Mouse (Mus musculus) kidney, embryonic 16.5 days (tissue): ENCODE data around the gene Cygb. TPM values are rescaled to one million over a fixed set of nuclear protein-coding genes. Genes with fewer than 3 reads are reported as not detected.
A peak's percentile ranks its signal among the peaks of the same experiment; 100 is the strongest.

ENCODE experiments used
- ATAC-seq: fragments of 200-750 bp; cut with Nextera tagmentation; 2 replicates; pipeline ENCODE4 v1.8.0; 2017; ENCODE audit warnings: moderate TSS enrichment; ENCODE audit not compliant: low FRiP score, low TSS enrichment
- H3K27ac ChIP-seq: fragments of 300-500 bp; sonication (generic); 2 replicates; pipeline ENCODE4 v1.5.1; 2014; ENCODE audit warnings: low read length
- H3K27me3 ChIP-seq: fragments of 300-500 bp; sonication (generic); 2 replicates; pipeline ENCODE4 v1.6.1; 2014; ENCODE audit warnings: low read length, control low read depth, mixed read lengths; ENCODE audit not compliant: insufficient read depth
- H3K36me3 ChIP-seq: fragments of 300-500 bp; sonication (generic); 2 replicates; pipeline ENCODE4 v1.6.1; 2014; ENCODE audit warnings: low read length, control low read depth, mixed read lengths; ENCODE audit not compliant: insufficient read depth
- H3K4me1 ChIP-seq: fragments of 300-500 bp; sonication (generic); 2 replicates; pipeline ENCODE4 v1.6.1; 2014; ENCODE audit warnings: low read length, control low read depth, mixed read lengths; ENCODE audit not compliant: insufficient read depth
- H3K4me2 ChIP-seq: fragments of 300-500 bp; sonication (generic); replicated peaks from 2 replicates; pipeline ENCODE4 v1.6.1; 2014; ENCODE audit warnings: low read depth, low read length
- H3K4me3 ChIP-seq: fragments of 300-500 bp; sonication (generic); 2 replicates; pipeline ENCODE4 v1.5.1; 2014; ENCODE audit warnings: mild to moderate bottlenecking, low read length
- H3K9ac ChIP-seq: fragments of 300-500 bp; sonication (generic); replicated peaks from 2 replicates; pipeline ENCODE4 v1.6.1; 2014; ENCODE audit warnings: low read length
- H3K9me3 ChIP-seq: fragments of 300-500 bp; sonication (generic); 2 replicates; pipeline ENCODE4 v1.6.1; 2016; ENCODE audit warnings: low read length, control low read depth
- WGBS: fragments of 180-500 bp; shearing (Covaris S2); extraction: QIAGEN DNeasy Blood & Tissue Kit; methylation state at CpG from one replicate; pipeline ENCODE4 v1.1.7; 2014; 5-methylcytosine and 5-hydroxymethylcytosine counted together
- polyA plus RNA-seq: library from polyadenylated mRNA; unstranded; fragments of >200 nt; fragmentation: Nextera tagmentation; extraction: Ambion mirVana; gene quantifications from 2 replicates; pipeline ENCODE4 v1.2.1, GENCODE M21; 2015

Cygb gene
- polyA plus RNA-seq: 17.0 and 17.5 TPM in 2 replicates

GRCm38 (mm10) chr11:116654255-116654821 lies at the start of gene Cygb:
Gene Cygb, minus strand, starts transcription at chr11:116654313.
- H3K27ac ChIP-seq: no peak within 1 kb of the TSS
- H3K4me1 ChIP-seq: peaks cover 29% of the 10 kb centered on the region
- H3K4me3 ChIP-seq: peak within 1 kb of the TSS; percentile 60
- H3K36me3 ChIP-seq: no peaks in the 10 kb centered on the region
- peak within 1 kb of the TSS; percentile 68 for H3K9ac ChIP-seq
- 6% methylated on average over 28 of the region's 28 CpGs for WGBS
- no peaks in the 10 kb centered on the region for H3K9me3 ChIP-seq
- peaks cover 26% of the 10 kb centered on the region for H3K27me3 ChIP-seq
- ATAC-seq: no peak
- peak within 1 kb of the TSS; percentile 98 for H3K4me2 ChIP-seq

DNA sequence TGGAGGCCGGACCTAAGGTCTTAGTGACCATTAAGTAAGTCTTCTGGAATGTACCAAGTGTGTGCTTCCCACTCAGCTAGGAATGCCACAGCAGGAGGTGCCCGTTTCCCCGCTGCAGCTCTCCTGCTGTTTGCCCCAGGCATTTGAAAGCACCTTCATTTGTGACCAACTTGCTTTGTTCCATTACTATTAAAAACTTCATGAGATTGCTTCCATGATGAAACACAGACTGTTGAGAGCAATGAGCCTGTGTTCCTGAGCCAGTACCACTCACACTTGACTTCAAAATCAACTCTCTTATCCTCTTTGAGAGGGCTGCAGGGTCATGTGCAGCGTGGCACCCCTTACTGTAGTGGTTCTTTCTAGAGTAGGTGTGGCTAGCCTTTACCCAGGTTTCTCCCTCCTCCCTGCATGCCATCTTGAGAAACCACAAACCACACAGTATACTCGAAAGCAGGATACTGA lies 47.3 kb upstream of the Cygb start:
- 57% methylated on average over 5 of the region's 5 CpGs for WGBS
- ATAC-seq: no peak

GRCm38 (mm10) chr11:116697521-116697920 lies 43.4 kb upstream of the Cygb start:
- no peak overlapping the region for H3K4me3 ChIP-seq

More for the DNA sequence above, 47.3 kb upstream of the Cygb start:
- no peaks in the 10 kb centered on the region for H3K9me3 ChIP-seq
- no peak overlapping the region for H3K4me3 ChIP-seq
- H3K27ac ChIP-seq: peak overlapping the region; percentile 49; the same call in 1 of the 2 replicates
- H3K4me2 ChIP-seq: no peak overlapping the region
- no peaks in the 10 kb centered on the region for H3K4me1 ChIP-seq
- H3K27me3 ChIP-seq: no peaks in the 10 kb centered on the region
- no peak overlapping the region for H3K9ac ChIP-seq
- H3K36me3 ChIP-seq: no peaks in the 10 kb centered on the region

GRCm38 (mm10) chr11:116696426-116696825 lies 42.3 kb upstream of the Cygb start:
- 87% methylated on average over 4 of the region's 4 CpGs for WGBS
- Histone ChIP-seq H3K4me1 (peaks cover 10% of the 10 kb centered on the region), H3K4me2 (no peak overlapping the region), H3K27ac (no peak overlapping the region), H3K27me3 (peaks cover 17% of the 10 kb centered on the region), H3K9me3 (no peaks in the 10 kb centered on the region), H3K36me3 (no peaks in the 10 kb centered on the region), H3K4me3 (no peak overlapping the region), H3K9ac (no peak overlapping the region)
- no peak for ATAC-seq

More at GRCm38 (mm10) chr11:116697521-116697920, 43.4 kb upstream of the Cygb start:
- Histone ChIP-seq H3K36me3 (no peaks in the 10 kb centered on the region), H3K27me3 (peaks cover 17% of the 10 kb centered on the region), H3K27ac (no peak overlapping the region), H3K4me1 (peaks cover 10% of the 10 kb centered on the region), H3K4me2 (no peak overlapping the region), H3K9me3 (no peaks in the 10 kb centered on the region), H3K9ac (0 out of 2 replicates have a peak overlapping the region, but pooled peaks have one; percentile 17)
- 43% methylated on average over 9 of the region's 9 CpGs for WGBS
- ATAC-seq: no peak

GRCm38 (mm10) chr11:116695194-116695880 lies 41.2 kb upstream of the Cygb start:
- 30% methylated on average over 23 of the region's 23 CpGs for whole genome bisulfite sequencing
- Histone ChIP-seq H3K4me2 (peak overlapping the region; percentile 76), H3K36me3 (no peaks in the 10 kb centered on the region), H3K4me3 (0 out of 2 replicates have a peak overlapping the region, but pooled peaks have one; percentile 57), H3K9me3 (no peaks in the 10 kb centered on the region), H3K9ac (no peak overlapping the region), H3K27me3 (peaks cover 17% of the 10 kb centered on the region), H3K27ac (no peak overlapping the region), H3K4me1 (peaks cover 10% of the 10 kb centered on the region)
- ATAC-seq: 0 out of 2 replicates have a peak, but pooled peaks have one; percentile 13

- H3K4me3 ChIP-seq: peak overlapping the region; percentile 57
- WGBS: 1% methylated on average over 66 of the region's 73 CpGs
- no peaks in the 10 kb centered on the region for H3K36me3 ChIP-seq
- H3K4me1 ChIP-seq: peaks cover 10% of the 10 kb centered on the region
- ATAC-seq: peak; percentile 93
- H3K9me3 ChIP-seq: no peaks in the 10 kb centered on the region
- 0 out of 2 replicates have a peak overlapping the region, but pooled peaks have one; percentile 2 for H3K27ac ChIP-seq
- H3K4me2 ChIP-seq: peak overlapping the region; percentile 76
- H3K27me3 ChIP-seq: peaks cover 17% of the 10 kb centered on the region
- H3K9ac ChIP-seq: peak overlapping the region; percentile 76
Observed at GRCm38 (mm10) chr11:116694250-116695193, 40.4 kb upstream of the Cygb start.

DNA sequence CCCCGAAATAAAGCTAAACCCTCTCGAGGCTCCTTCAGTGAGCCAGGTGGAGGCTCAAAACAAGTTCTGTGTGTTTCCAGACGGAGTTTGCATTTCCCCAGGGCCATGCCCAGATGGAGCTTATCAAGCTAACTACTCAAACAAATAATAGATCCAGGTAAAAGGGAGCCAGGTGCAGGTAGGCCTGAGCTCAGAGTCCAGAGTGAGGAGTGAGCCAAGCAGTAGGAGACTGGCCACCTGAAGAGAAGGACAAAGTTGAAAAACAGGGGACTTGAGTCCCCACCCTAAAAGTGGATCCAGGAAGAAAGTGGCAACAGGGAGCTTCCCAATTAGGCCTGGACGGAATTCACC lies 39.8 kb upstream of the Cygb start:
- Histone ChIP-seq H3K9me3 (no peaks in the 10 kb centered on the region), H3K4me3 (peak overlapping the region; percentile 57), H3K4me2 (peak overlapping the region; percentile 76), H3K27me3 (peaks cover 17% of the 10 kb centered on the region), H3K27ac (no peak overlapping the region), H3K36me3 (no peaks in the 10 kb centered on the region), H3K9ac (peak overlapping the region; percentile 76), H3K4me1 (peaks cover 10% of the 10 kb centered on the region)
- ATAC-seq: no peak
- 44% methylated on average over 4 of the region's 4 CpGs for WGBS

DNA sequence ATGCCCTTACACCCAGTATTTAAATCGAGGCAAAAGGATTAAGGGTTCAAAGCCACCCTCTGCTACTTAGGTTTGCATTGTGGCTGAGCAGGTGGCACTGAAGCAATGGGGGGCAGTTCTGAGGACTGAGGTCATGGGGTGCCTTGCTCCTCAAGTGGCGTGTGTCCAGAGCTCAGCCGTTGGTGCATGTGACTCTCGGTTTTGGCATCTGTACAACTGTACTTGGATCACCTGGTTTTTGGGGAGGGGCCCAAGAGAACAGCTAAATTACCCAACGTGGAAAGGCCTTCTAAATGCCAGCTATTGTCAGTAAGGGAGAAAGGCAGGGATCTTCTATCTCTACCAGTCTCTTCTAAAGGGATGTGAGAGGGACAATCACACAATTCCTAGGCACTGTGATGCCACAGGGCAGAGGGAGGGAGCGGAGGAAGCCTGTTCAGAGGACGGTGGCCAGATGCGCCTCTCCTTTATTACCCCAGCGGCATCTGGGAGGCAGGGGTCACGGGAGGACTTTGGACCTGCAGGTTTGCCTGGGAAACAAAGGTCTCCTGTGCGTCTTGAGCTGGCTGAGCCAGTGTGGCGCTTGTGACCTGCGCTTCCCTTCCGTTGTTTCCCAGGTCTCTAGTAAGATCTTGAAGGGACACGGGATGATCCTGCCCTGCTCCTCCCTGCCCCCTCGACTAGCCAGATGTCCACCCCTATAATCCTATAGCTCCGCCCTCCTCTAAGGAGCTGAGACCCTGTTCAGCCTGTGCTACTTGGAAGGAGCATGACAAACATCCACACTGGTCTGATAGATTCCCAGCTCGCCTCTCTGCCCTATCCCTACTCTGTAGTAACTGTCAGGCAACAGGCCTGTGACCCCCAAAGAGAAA lies 36.8 kb upstream of the Cygb start:
- Histone ChIP-seq H3K4me1 (peaks cover 10% of the 10 kb centered on the region), H3K36me3 (no peaks in the 10 kb centered on the region), H3K27me3 (peaks cover 17% of the 10 kb centered on the region), H3K9ac (no peak overlapping the region), H3K4me2 (no peak overlapping the region), H3K27ac (no peak overlapping the region), H3K9me3 (no peaks in the 10 kb centered on the region), H3K4me3 (no peak overlapping the region)
- ATAC-seq: no peak
- WGBS: 51% methylated on average over 18 of the region's 18 CpGs

- 93% methylated on average over 10 of the region's 10 CpGs for WGBS
Observed at GRCm38 (mm10) chr11:116689622-116690021, 35.5 kb upstream of the Cygb start.

More at GRCm38 (mm10) chr11:116689622-116690021, 35.5 kb upstream of the Cygb start:
- peaks cover 9% of the 10 kb centered on the region; the same call in 1 of the 2 replicates for H3K27me3 ChIP-seq
- no peak overlapping the region for H3K9ac ChIP-seq
- no peak overlapping the region for H3K27ac ChIP-seq
- H3K4me2 ChIP-seq: no peak overlapping the region
- H3K4me3 ChIP-seq: no peak overlapping the region
- H3K9me3 ChIP-seq: no peaks in the 10 kb centered on the region
- peaks cover 1% of the 10 kb centered on the region; the same call in 1 of the 2 replicates for H3K4me1 ChIP-seq
- ATAC-seq: no peak
- peaks cover 8% of the 10 kb centered on the region for H3K36me3 ChIP-seq
